Mouse (Mus musculus) midbrain, embryonic 16.5 days (tissue): Measurements from ENCODE around the gene Mcl1. TPM values are rescaled to one million over a fixed set of nuclear protein-coding genes. Genes with fewer than 3 reads are reported as not detected.

Experiments used
- ATAC-seq: fragments of 200-750 bp; cut with Nextera tagmentation; 2 replicates; pipeline ENCODE4 v1.8.0; 2017; ENCODE audit warnings: moderate TSS enrichment
- H3K27ac ChIP-seq: fragments of 300-500 bp; sonication (generic); 2 replicates; pipeline ENCODE4 v1.5.1; 2014; ENCODE audit warnings: mild to moderate bottlenecking, low read length, mixed read lengths
- H3K27me3 ChIP-seq: fragments of 300-500 bp; sonication (generic); 2 replicates; pipeline ENCODE4 v1.6.1; 2014; ENCODE audit warnings: low read depth, low read length, mixed read lengths; ENCODE audit not compliant: control insufficient read depth, insufficient read depth
- H3K36me3 ChIP-seq: fragments of 300-500 bp; sonication (generic); 2 replicates; pipeline ENCODE4 v1.6.1; 2014; ENCODE audit warnings: mild to moderate bottlenecking, low read length, moderate library complexity, mixed read lengths; ENCODE audit not compliant: control insufficient read depth, insufficient read depth
- H3K4me1 ChIP-seq: fragments of 300-500 bp; sonication (generic); 2 replicates; pipeline ENCODE4 v1.6.1; 2014; ENCODE audit warnings: mild to moderate bottlenecking, low read length, mixed read lengths; ENCODE audit not compliant: control insufficient read depth, insufficient read depth
- H3K4me2 ChIP-seq: fragments of 300-500 bp; sonication (generic); 2 replicates; pipeline ENCODE4 v1.6.1; 2014; ENCODE audit warnings: mild to moderate bottlenecking, low read length, mixed read lengths
- H3K4me3 ChIP-seq: fragments of 300-500 bp; sonication (generic); 2 replicates; pipeline ENCODE4 v1.5.1; 2014; ENCODE audit warnings: low read depth, mild to moderate bottlenecking, low read length, moderate library complexity, mixed read lengths
- H3K9ac ChIP-seq: fragments of 300-500 bp; sonication (generic); 2 replicates; pipeline ENCODE4 v1.6.1; 2014; ENCODE audit warnings: low read depth, low read length, mixed read lengths
- H3K9me3 ChIP-seq: fragments of 300-500 bp; sonication (generic); replicated peaks from 2 replicates; pipeline ENCODE4 v1.6.1; 2014; ENCODE audit warnings: mild to moderate bottlenecking, low read length, mixed read lengths; ENCODE audit not compliant: control insufficient read depth, poor library complexity, severe bottlenecking
- WGBS: fragments of 180-500 bp; shearing (Covaris S2); extraction: QIAGEN DNeasy Blood & Tissue Kit; methylation state at CpG from one replicate; pipeline ENCODE4 v1.1.7; 2014; 5-methylcytosine and 5-hydroxymethylcytosine counted together
- polyA plus RNA-seq: library from polyadenylated mRNA; unstranded; fragments of >200 nt; fragmentation: Nextera tagmentation; extraction: Ambion mirVana; gene quantifications from 2 replicates; pipeline ENCODE4 v1.2.1, GENCODE M21; 2015

Gene Mcl1
- polyA plus RNA-seq, 1 experiment from 2014 or later, result 37.9 TPM

GRCm38 (mm10) chr3:95662724-95663449 lies 4.3 kb downstream of the Mcl1 start:
- peaks cover 7% of the 10 kb centered on the region for H3K36me3 ChIP-seq

GRCm38 (mm10) chr3:95663486-95663885 lies 4.9 kb downstream of the Mcl1 start:
- no peaks in the 10 kb centered on the region for H3K9me3 ChIP-seq

More at GRCm38 (mm10) chr3:95662724-95663449, 4.3 kb downstream of the Mcl1 start:
- ATAC-seq, result no peak
- 87% methylated on average over 7 of the region's 7 CpGs for WGBS
- no peak overlapping the region for H3K9ac ChIP-seq
- no peak overlapping the region for H3K27ac ChIP-seq
- H3K4me3 ChIP-seq, result no peak overlapping the region
- no peaks in the 10 kb centered on the region for H3K27me3 ChIP-seq
- peaks cover 46% of the 10 kb centered on the region for H3K4me1 ChIP-seq
- no peak overlapping the region for H3K4me2 ChIP-seq
- no peaks in the 10 kb centered on the region for H3K9me3 ChIP-seq

DNA sequence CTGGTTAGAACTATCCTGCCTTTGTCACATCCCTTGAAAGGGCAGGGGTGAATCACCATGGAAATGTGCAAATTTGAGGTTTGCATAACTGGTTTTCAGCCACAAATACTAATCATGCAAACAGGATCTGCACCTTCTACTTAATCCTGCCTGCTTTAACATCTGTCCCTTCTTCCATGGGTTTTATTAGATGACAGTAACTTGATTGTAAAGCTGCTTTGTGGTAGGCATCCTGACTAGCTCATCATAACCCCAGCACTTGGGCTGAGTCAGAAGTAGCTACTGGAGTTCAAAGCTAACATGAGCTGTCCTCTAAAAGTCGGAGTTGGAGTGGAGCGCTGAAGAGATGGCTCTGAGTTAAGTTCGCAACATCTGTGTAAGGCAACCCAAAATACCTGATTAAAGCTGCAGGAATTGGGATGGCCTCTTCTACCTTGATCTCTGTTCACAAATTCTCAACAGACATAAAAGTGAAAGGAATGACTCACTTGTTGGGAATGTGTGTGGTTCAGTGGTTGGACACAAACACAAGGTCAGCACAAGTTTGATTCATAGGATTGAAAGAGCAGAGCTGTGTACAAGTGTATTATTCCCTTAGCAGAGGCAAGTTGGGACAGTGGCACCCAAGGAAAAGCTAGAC lies 5.5 kb downstream of the Mcl1 start:
- 95% methylated on average over 3 of the region's 3 CpGs for WGBS
- Histone ChIP-seq H3K4me1 (peaks cover 45% of the 10 kb centered on the region), H3K4me3 (no peak overlapping the region), H3K27me3 (no peaks in the 10 kb centered on the region), H3K36me3 (peaks cover 7% of the 10 kb centered on the region), H3K9me3 (no peaks in the 10 kb centered on the region), H3K4me2 (no peak overlapping the region), H3K9ac (no peak overlapping the region), H3K27ac (no peak overlapping the region)
- ATAC-seq, result no peak

More at GRCm38 (mm10) chr3:95663486-95663885, 4.9 kb downstream of the Mcl1 start:
- ATAC-seq, result no peak
- Histone ChIP-seq H3K27me3 (no peaks in the 10 kb centered on the region), H3K4me2 (no peak overlapping the region), H3K4me1 (peaks cover 45% of the 10 kb centered on the region), H3K27ac (no peak overlapping the region), H3K9ac (no peak overlapping the region), H3K36me3 (peaks cover 7% of the 10 kb centered on the region), H3K4me3 (no peak overlapping the region)
- 87% methylated on average over 2 of the region's 2 CpGs for WGBS

DNA sequence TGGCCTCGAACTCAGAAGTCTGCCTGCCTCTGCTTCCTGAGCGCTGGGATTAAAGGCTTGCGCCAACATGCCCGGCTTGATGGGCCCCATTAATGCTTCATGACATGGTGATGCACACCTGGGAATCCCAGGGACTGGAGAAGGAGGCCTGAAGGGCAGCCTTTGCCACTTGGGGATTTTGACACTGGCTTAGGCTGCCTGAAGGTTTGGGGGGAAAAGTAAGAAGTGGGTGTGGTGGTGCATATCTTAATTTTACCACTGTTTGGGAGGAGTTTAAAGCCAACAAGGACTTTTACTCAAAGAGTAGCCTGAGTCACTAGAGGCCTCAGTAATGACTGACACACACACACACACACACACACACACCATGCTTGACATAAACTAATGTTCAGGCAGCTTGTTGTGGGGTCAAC lies 6.4 kb downstream of the Mcl1 start:
- Histone ChIP-seq H3K27ac (no peak overlapping the region), H3K9ac (no peak overlapping the region), H3K27me3 (no peaks in the 10 kb centered on the region), H3K9me3 (no peaks in the 10 kb centered on the region), H3K4me2 (no peak overlapping the region), H3K4me1 (peaks cover 45% of the 10 kb centered on the region), H3K4me3 (no peak overlapping the region), H3K36me3 (peaks cover 7% of the 10 kb centered on the region)
- 89% methylated on average over 4 of the region's 4 CpGs for WGBS
- ATAC-seq, result no peak

DNA sequence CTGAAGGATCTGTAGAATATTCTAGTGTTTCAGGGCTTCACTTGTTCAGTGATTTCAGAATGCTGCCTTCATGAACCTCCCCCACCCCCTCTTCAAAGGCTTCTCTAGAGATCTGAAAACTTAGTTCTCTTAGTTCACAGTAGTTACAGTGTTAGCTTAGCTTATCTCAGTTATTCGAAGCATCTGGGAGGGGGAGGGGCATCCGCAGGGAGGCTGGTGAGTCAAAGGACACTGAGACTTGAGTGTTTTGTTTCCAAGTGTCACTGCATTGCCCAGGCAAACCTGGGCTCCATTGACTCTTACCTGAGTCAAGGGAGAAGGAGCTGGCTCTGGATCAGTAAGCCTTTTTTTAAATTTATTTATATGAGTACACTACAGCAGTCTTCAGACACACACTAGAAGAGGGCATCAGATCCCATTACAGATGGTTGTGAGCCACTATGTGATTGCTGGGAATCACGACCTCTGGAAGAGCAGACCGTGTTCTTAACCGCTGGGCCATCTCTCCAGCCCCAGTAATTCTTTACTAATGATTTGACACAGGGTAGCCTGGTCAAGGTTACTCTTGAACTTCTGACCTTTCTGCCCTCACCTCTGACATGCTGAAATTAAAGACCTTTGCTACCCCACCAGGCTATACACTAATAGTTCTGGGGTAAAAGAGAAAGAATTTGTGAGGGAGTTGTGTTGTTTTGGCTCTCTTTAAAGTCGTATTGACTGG lies 7.7 kb downstream of the Mcl1 start:
- H3K27ac ChIP-seq, result no peak overlapping the region
- H3K4me3 ChIP-seq, result no peak overlapping the region
- H3K27me3 ChIP-seq, result no peaks in the 10 kb centered on the region
- H3K9ac ChIP-seq, result no peak overlapping the region
- H3K4me1 ChIP-seq, result peaks cover 33% of the 10 kb centered on the region
- no peaks in the 10 kb centered on the region for H3K9me3 ChIP-seq
- peaks cover 7% of the 10 kb centered on the region for H3K36me3 ChIP-seq
- WGBS, result 75% methylated on average over 6 of the region's 6 CpGs
- no peak for ATAC-seq
- H3K4me2 ChIP-seq, result no peak overlapping the region

GRCm38 (mm10) chr3:95667521-95667920 lies 8.9 kb downstream of the Mcl1 start:
- Histone ChIP-seq H3K27me3 (no peaks in the 10 kb centered on the region), H3K9me3 (no peaks in the 10 kb centered on the region), H3K4me1 (peaks cover 22% of the 10 kb centered on the region), H3K36me3 (peaks cover 7% of the 10 kb centered on the region), H3K4me2 (no peak overlapping the region), H3K9ac (no peak overlapping the region), H3K4me3 (no peak overlapping the region), H3K27ac (peak overlapping the region; percentile 9)
- ATAC-seq, result no peak
- 69% methylated on average over 4 of the region's 4 CpGs for WGBS

- H3K4me2 ChIP-seq, result no peak overlapping the region
- no peak overlapping the region for H3K4me3 ChIP-seq
- ATAC-seq, result no peak
- H3K9me3 ChIP-seq, result no peaks in the 10 kb centered on the region
- H3K27me3 ChIP-seq, result no peaks in the 10 kb centered on the region
- peaks cover 7% of the 10 kb centered on the region for H3K36me3 ChIP-seq
- 60% methylated on average over 7 of the region's 7 CpGs for WGBS
- H3K27ac ChIP-seq, result peak overlapping the region; percentile 39
- H3K4me1 ChIP-seq, result peaks cover 18% of the 10 kb centered on the region
- H3K9ac ChIP-seq, result no peak overlapping the region
Observed at GRCm38 (mm10) chr3:95668026-95668425, 9.4 kb downstream of the Mcl1 start.

DNA sequence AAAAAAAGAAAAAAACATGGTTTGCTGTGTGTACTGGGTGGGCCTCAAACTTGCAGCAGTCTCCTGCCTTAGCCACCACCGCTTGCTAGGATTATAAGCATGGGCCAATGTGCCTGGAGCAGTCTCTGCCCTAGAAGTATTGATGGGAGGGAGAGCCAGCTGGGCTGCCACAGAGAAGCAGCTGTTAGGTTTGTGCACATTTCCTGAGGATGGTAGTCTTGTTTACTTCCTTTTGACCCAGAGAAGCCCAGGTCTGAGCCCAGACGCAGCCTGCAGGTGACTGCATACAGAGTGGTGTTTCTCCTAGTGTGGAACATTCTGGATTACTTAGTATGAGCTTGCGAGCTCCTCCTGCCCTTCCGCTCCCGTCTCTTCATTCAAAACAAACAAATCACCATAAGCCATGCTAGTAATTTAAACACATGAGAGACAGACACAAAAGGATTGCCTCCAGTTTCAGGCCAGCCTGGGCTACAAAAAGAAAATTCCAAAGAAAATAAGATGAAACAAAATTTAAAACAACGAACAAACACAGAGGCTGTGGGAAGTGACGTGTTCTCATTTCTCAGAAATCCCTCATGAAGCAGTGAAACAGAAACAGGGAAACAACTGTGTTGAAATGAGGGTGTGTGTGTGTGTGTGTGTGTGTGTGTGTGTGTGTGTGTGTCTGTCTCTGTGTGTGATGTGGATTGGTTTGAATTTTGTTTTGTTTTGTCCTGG lies 10.2 kb downstream of the Mcl1 start:
- ATAC-seq, result no peak
- peaks cover 13% of the 10 kb centered on the region for H3K4me1 ChIP-seq
- no peaks in the 10 kb centered on the region for H3K9me3 ChIP-seq
- H3K27me3 ChIP-seq, result no peaks in the 10 kb centered on the region
- no peak overlapping the region for H3K9ac ChIP-seq
- H3K4me2 ChIP-seq, result no peak overlapping the region
- H3K36me3 ChIP-seq, result peaks cover 7% of the 10 kb centered on the region
- no peak overlapping the region for H3K4me3 ChIP-seq
- WGBS, result 89% methylated on average over 7 of the region's 7 CpGs
- H3K27ac ChIP-seq, result no peak overlapping the region; the same call in 1 of the 2 replicates
